Mouse (Mus musculus): Measurements from ENCODE around the gene Rpl37. TPM values are rescaled to one million over a fixed set of nuclear protein-coding genes. Genes with fewer than 3 reads are reported as not detected.
"Not testable (repeated sequence)": the region's sequence is repeated elsewhere in the genome, so short reads cannot be mapped to it uniquely, and the experiment has no call there.

Gene Rpl37
- polyA plus RNA-seq, 1 experiment, result 981 TPM

DNA sequence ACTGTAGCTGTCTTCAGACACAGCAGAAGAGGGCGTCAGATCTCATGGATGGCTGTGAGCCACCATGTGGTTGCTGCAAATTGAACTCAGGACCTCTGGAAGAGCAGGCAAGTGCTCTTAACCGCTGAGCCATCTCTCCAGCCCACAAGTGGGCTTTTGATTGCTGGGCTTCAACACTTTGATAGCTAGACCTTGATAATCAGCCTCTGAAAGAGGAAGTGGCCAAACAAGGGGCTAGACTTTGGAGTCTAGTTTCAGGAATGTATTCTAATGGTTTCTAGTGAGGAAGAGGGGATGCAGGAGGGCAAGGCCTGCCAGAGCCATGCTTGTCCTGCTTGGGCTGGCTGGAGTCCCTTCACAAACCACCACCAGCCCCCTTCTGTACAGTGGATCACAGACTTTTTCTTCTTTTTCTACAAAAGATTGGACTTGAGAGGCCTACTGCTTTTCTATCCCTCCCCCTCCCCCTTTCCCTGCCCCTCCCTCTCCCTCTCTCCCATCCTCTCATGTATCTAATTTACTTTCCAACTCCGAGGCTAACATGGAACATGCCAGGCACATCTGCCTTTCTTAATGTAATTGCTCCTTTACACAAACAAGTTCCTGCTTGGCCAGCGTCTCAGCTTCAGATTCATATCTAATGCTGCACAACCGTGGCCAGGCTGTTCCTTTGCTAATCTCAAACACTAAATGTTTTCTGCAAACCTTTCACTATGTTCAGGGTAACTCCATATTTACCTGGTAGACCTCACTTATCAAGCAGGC, 11.9 kb downstream of the Rpl37 start:
- Histone ChIP-seq H3K4me3 (replicated peaks; ENCODE audit: insufficient read depth, low read depth, low read length) (no peak overlapping the region), H3K4me1 (ENCODE audit: control insufficient read depth, insufficient read depth, low read length) (no peaks in the 10 kb centered on the region), H3K27ac (ENCODE audit: insufficient read depth, low read length) (no peak overlapping the region), H3K27me3 (ENCODE audit: control insufficient read depth, insufficient read depth, low read length) (no peaks in the 10 kb centered on the region)
- TF ChIP-seq POLR2A (IDR thresholded peaks at IDR 0.05; ENCODE audit: borderline replicate concordance, insufficient read depth, low read length), result no peak
- TF ChIP-seq CTCF (IDR thresholded peaks at IDR 0.05; ENCODE audit: borderline replicate concordance, insufficient read depth, low read depth, low read length), result no peak
- WGBS, result 75% methylated on average over 5 of the region's 5 CpGs
- DNase-seq, result no peak

DNA sequence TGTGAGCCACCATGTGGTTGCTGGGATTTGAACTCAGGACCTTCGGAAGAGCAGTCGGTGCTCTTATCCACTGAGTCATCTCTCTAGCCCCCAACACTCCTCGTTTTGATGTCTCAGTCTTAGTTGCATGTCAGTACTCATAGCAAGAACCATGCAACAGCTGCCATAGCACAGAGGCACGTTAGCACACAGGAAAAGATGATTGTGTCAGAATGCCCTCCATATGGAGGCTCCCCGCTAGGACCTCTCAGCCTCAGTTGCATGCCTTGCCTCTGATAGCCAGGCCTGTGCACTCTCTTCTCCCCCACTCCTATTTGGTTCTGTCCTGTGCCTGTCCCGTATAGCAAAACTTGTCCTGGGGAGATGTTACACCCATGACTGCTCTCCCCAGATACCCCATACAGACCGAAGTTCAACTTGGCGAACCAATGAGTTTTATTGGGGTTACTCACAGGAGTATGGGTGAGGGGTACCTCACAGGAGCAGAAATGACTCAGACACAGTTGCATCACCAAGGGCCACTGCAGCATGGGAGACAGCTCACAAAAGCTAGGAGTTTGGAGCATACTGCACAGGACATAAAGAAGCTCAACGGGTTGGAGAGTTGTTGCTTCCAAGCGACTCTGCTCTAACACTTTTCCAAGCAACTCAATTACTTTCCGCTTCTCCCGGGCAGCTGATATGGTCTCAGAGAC, 12.8 kb downstream of the Rpl37 start:
- DNase-seq, result no peak
- no peaks in the 10 kb centered on the region for H3K27me3 ChIP-seq (ENCODE audit: control insufficient read depth, insufficient read depth, low read length)
- H3K4me3 ChIP-seq (replicated peaks; ENCODE audit: insufficient read depth, low read depth, low read length), result no peak overlapping the region
- no peaks in the 10 kb centered on the region for H3K4me1 ChIP-seq (ENCODE audit: control insufficient read depth, insufficient read depth, low read length)
- TF ChIP-seq CTCF (IDR thresholded peaks at IDR 0.05; ENCODE audit: borderline replicate concordance, insufficient read depth, low read depth, low read length) (no peak), POLR2A (IDR thresholded peaks at IDR 0.05; ENCODE audit: borderline replicate concordance, insufficient read depth, low read length) (no peak)
- no peak overlapping the region for H3K27ac ChIP-seq (ENCODE audit: insufficient read depth, low read length)
- 86% methylated on average over 12 of the region's 12 CpGs for WGBS

DNA sequence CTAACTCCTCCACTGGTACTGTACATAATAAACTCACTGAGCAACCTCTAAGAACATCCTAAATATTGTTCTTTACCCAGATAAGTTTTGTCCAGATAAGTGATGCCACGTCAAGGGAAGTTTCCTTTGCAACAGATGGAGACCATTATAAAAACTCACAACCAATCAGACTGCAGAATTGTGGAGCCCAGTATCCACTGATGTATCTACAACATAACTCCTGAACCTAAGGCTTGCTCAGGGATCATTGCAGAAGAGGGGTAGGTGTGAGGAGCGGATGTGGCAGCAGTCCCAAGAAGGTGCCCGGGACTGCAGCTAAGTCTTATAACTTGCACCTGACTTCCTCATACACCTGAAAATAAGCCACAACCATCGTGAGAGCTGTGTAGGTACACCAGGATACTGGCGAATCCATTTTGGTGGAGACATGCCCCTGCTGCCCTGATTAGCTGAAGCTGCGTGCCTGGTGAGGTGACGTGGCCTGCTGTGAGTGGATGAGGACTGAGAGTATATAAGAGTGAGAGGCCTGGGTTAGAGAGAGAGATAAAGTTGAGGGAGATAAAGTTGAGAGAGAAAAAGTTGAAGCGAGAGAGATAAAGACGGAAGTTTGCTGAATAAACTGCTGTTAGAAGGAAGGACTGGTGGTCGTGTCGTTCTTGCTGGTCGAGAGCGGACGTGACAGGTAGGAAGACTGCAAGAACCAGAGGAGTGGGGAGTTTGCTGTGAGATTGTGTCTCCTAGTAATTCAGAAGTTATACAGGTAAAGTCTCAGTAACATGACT, 14.6 kb downstream of the Rpl37 start:
- H3K27ac ChIP-seq (ENCODE audit: insufficient read depth, low read length); H3K4me3 ChIP-seq (replicated peaks; ENCODE audit: insufficient read depth, low read depth, low read length); DNase-seq; H3K27me3 ChIP-seq (ENCODE audit: control insufficient read depth, insufficient read depth, low read length); H3K4me1 ChIP-seq (ENCODE audit: control insufficient read depth, insufficient read depth, low read length): not testable (repeated sequence)
- WGBS, result 92% methylated on average over 14 of the region's 14 CpGs

DNA sequence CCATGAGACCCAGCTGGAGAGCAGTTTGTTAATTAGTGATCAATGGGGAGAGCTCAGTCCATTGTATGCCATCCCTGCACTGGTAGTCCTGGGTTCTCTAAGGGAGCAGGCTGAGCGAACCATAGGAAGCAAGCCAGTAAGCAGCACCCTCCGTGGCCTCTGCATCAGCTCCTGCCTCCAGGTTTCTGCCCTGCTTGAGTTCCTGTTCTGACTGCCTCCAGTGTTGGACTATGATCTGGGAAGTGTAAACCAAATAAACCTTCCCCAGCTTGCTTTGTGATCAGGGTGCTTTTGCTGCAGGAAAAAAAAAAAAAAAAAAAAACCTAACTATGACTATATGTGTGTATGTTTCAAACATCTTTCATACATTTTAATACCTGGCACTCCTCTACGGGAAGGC, 16.9 kb downstream of the Rpl37 start:
- DNase-seq, result no peak
- H3K27ac ChIP-seq (ENCODE audit: insufficient read depth, low read length), result no peak overlapping the region
- TF ChIP-seq CTCF (IDR thresholded peaks at IDR 0.05; ENCODE audit: borderline replicate concordance, insufficient read depth, low read depth, low read length) (no peak), POLR2A (IDR thresholded peaks at IDR 0.05; ENCODE audit: borderline replicate concordance, insufficient read depth, low read length) (no peak)

DNA sequence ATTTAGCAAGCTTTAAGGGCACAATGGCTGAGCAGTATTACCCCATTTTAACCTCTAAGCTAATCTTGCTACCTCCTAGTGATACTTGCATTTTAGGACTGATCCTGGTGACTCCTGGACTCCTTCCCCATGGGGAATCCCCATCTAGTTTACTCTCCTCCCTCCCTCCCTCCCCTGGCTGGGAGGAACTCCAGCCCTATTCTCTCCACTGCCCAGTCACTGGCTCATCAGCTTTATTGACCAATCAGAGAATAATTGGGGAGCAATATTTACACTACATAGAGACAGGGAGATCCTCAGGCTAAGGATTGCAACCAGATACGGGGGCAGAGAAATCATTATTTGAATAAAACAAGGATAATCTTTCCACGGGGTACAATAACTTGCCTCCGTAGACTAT, 17.7 kb downstream of the Rpl37 start:
- no peak overlapping the region for H3K4me3 ChIP-seq (replicated peaks; ENCODE audit: insufficient read depth, low read depth, low read length)
- H3K4me1 ChIP-seq (ENCODE audit: control insufficient read depth, insufficient read depth, low read length), result no peaks in the 10 kb centered on the region
- DNase-seq, result no peak
- no peak overlapping the region for H3K27ac ChIP-seq (ENCODE audit: insufficient read depth, low read length)
- no peaks in the 10 kb centered on the region for H3K27me3 ChIP-seq (ENCODE audit: control insufficient read depth, insufficient read depth, low read length)
- WGBS, result 65% methylated on average over 3 of the region's 3 CpGs
- TF ChIP-seq POLR2A (IDR thresholded peaks at IDR 0.05; ENCODE audit: borderline replicate concordance, insufficient read depth, low read length), result no peak
- no peak for TF ChIP-seq CTCF (IDR thresholded peaks at IDR 0.05; ENCODE audit: borderline replicate concordance, insufficient read depth, low read depth, low read length)

More for the DNA sequence above, 16.9 kb downstream of the Rpl37 start:
- H3K27me3 ChIP-seq (ENCODE audit: control insufficient read depth, insufficient read depth, low read length), result no peaks in the 10 kb centered on the region
- no peak overlapping the region for H3K4me3 ChIP-seq (replicated peaks; ENCODE audit: insufficient read depth, low read depth, low read length)
- WGBS, result 66% methylated on average over 3 of the region's 3 CpGs
- no peaks in the 10 kb centered on the region for H3K4me1 ChIP-seq (ENCODE audit: control insufficient read depth, insufficient read depth, low read length)

DNA sequence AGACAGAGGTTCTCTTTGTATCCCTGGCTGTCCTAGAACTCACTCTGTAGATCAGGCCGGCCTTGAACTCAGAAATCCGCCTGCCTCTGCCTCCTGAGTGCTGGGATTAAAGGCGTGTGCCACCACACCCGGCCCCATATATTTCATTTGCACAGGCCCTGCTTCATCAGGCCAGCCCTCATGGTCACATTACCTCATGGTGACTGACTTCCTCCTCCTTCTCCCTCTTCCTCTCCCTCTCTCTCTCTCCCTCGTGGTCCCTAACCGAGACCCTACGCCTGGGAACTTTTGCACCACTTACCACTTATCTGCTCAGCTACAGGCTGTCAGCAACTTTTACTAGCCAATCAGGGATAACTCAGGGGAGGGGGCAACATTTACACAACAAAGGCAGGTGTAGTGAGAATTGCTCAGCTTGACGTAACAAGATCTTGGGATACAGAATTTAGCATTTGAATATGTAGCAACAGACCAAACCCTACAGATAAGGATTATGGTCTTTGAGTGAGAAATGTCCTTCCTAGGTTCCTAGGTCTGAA, 18.6 kb downstream of the Rpl37 start:
- DNase-seq, result no peak
- Histone ChIP-seq H3K4me3 (replicated peaks; ENCODE audit: insufficient read depth, low read depth, low read length) (no peak overlapping the region), H3K27me3 (ENCODE audit: control insufficient read depth, insufficient read depth, low read length) (no peaks in the 10 kb centered on the region), H3K27ac (ENCODE audit: insufficient read depth, low read length) (no peak overlapping the region), H3K4me1 (ENCODE audit: control insufficient read depth, insufficient read depth, low read length) (no peaks in the 10 kb centered on the region)
- 83% methylated on average over 8 of the region's 8 CpGs for WGBS
- TF ChIP-seq CTCF (IDR thresholded peaks at IDR 0.05; ENCODE audit: borderline replicate concordance, insufficient read depth, low read depth, low read length) (no peak), POLR2A (IDR thresholded peaks at IDR 0.05; ENCODE audit: borderline replicate concordance, insufficient read depth, low read length) (no peak)

DNA sequence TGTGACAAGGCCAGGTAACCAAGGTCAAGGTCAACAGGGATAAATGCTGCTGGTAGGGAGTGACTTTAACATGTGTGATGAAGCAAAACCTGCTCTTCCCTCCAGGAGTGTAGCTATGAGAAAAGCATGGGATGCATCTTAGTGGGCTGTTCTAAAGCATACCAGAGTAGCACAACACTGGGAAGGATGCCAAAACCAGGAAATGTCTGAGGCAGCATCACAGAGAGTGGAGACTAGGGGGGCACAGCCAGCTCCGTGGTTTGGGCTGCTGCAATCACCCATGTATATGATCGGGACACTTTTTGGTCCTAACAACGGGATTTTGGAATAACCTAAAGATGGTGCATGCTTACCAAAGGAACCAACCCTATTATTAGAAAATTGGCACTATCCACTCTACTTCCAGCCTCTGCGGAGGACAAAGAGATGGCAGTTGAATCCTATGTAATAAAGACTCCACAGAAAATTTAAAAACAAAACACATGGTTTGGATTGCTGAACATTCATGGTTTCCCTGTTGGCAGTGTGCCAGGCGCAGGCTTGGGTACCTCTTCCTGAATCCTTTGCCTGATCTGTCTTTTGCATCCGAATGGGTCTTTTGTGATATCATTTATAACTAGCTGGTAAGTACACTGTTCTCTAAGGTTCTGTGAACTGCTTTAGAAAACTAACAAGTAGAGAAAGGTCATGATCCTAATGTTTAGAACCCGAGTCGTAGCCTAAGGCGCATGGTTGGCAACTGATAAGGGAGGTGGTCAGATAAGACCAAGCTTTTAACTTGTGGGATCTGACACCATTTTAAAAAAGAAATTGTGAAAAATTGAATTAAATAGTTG, 21.8 kb downstream of the Rpl37 start:
- no peak overlapping the region for H3K27ac ChIP-seq (ENCODE audit: insufficient read depth, low read length)
- TF ChIP-seq CTCF (IDR thresholded peaks at IDR 0.05; ENCODE audit: borderline replicate concordance, insufficient read depth, low read depth, low read length), result no peak
- TF ChIP-seq POLR2A (IDR thresholded peaks at IDR 0.05; ENCODE audit: borderline replicate concordance, insufficient read depth, low read length), result no peak
- no peak for DNase-seq
- H3K27me3 ChIP-seq (ENCODE audit: control insufficient read depth, insufficient read depth, low read length), result no peaks in the 10 kb centered on the region
- H3K4me1 ChIP-seq (ENCODE audit: control insufficient read depth, insufficient read depth, low read length), result no peaks in the 10 kb centered on the region
- WGBS, result 61% methylated on average over 9 of the region's 9 CpGs
- no peak overlapping the region for H3K4me3 ChIP-seq (replicated peaks; ENCODE audit: insufficient read depth, low read depth, low read length)

Data from cerebellum, adult 2 months (tissue).